7 mouse cellular contexts compared by ENCODE assay signal in the genomic region with DNA sequence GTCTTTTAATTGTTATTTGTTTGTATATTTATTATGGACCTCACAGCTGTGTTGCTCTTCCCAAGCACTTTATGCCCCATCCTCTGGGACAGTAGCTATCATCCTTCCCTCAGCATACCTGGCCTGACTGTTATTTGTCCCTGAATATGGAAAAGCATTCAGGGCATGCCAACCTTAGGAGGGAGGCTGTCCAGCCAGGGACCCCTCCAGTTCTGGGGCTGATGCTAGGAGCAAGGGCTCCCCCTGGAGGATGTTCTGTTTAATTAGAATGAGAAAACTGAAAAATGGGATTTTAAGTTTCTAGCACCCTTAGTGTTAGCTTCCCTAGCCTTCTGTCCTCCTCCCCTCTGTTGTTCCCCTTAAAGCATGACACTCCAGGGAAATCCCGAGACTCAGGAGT. TPM values are rescaled to one million over a fixed set of nuclear protein-coding genes. Genes with fewer than 3 reads are reported as not detected.
DNase-seq lines count a peak whose midpoint lies in the region; ATAC-seq and TF ChIP-seq lines count a peak whose summit lies in the region.

No protein-coding gene starts in this region.

- POLR2A ChIA-PET in Patski (lab: Charles Lee), result no interaction called here

- intact Hi-C loops in left cerebral cortex, postnatal 36 days (cut with DNase I), result loop anchor here (2.0 to 5.0 kb wide), 3 partner anchors 93 to 533 kb away; no protein-coding TSS in a partner anchor

- H3K27me3 ChIP-seq in Patski, result no peaks in the 10 kb centered on the region
- H3K27me3 ChIP-seq in kidney, adult 2 months (replicated peaks; ENCODE audit: control insufficient read depth, insufficient read depth, low read length), result no peaks in the 10 kb centered on the region

- H3K4me1 ChIP-seq in cortical plate, adult 2 months (ENCODE audit: control insufficient read depth, insufficient read depth, low read length), result no peaks in the 10 kb centered on the region
- no peaks in the 10 kb centered on the region for H3K4me1 ChIP-seq in kidney, adult 2 months (ENCODE audit: control insufficient read depth, insufficient read depth, low read length)

- H3K27ac ChIP-seq in cortical plate, adult 2 months (ENCODE audit: insufficient read depth, low read length), result no peak overlapping the region
- no peak overlapping the region for H3K27ac ChIP-seq in kidney, adult 2 months (ENCODE audit: insufficient read depth, low read depth, low read length)

- no peaks in the 10 kb centered on the region for H3K36me3 ChIP-seq in kidney, adult 2 months (ENCODE audit: control insufficient read depth, insufficient read depth, low read length)

- TF ChIP-seq CTCF in Patski (IDR thresholded peaks at IDR 0.05), result peak; percentile 81
- peak; percentile 48; the same call in 1 of the 2 replicates for TF ChIP-seq CTCF in cortical plate, adult 2 months (IDR thresholded peaks at IDR 0.05; ENCODE audit: extremely low read depth, insufficient read depth, low read length)
- peak; percentile 53 for TF ChIP-seq CTCF in kidney, adult 2 months (conservative IDR thresholded peaks at IDR 0.05; ENCODE audit: insufficient read depth, insufficient read length, low read depth, low read length)

- DNase-seq in left cerebral cortex, adult 18-20 months (ENCODE audit: low spot score in 2 of 2), result peak; percentile 6 to 28
- no peak for DNase-seq in left cerebral cortex, postnatal 36 days (ENCODE audit: low spot score in 2 of 2)
- no peak for DNase-seq in Patski (ENCODE audit: low read depth, low spot score)
- peak; percentile 10 for DNase-seq in kidney, adult 2 months
- peak; percentile 1 for DNase-seq in lung, postnatal 25 days (ENCODE audit: low spot score)

- no peak overlapping the region for H3K4me3 ChIP-seq in cortical plate, adult 2 months (ENCODE audit: insufficient read depth, low read length)
- no peak overlapping the region for H3K4me3 ChIP-seq in kidney, adult 2 months (ENCODE audit: insufficient read depth, low read depth, low read length)

- in situ Hi-C loops in Patski (cut with MboI; ENCODE audit: low pct_unique_long_range_greater_than_20kb), result no loop called here

- no peak for TF ChIP-seq POLR2A in cortical plate, adult 2 months (IDR thresholded peaks at IDR 0.05; ENCODE audit: extremely low read depth, insufficient read depth, low read length)
- no peak for TF ChIP-seq POLR2A in kidney, adult 2 months (IDR thresholded peaks at IDR 0.05; ENCODE audit: low read depth, low read length)

- no peak for ATAC-seq in Patski
- ATAC-seq in megakaryocyte, adult 5-6 weeks (ENCODE audit: poor library complexity, severe bottlenecking), result no peak

- 3% methylated on average over 1 of the region's 1 CpGs for WGBS in kidney, adult 2 months

- CTCF ChIA-PET in Patski (lab: Charles Lee), result interaction anchor here (1.2 to 1.8 kb wide), 4 partner anchors 11 to 531 kb away, joined by 3 to 7 read pairs (median 5); no protein-coding TSS in a partner anchor

RNA-seq across cellular contexts. Expression of a gene that starts 17.4 kb away (rescaled TPM):
- not detected for total RNA-seq in left cerebral cortex, adult 18-20 months (2021)
- under 1 TPM in 1 of 2 experiments, not detected in 1; 0.23 TPM for total RNA-seq in left cerebral cortex, postnatal 36 days (2021)
- 0.09 TPM for polyA plus RNA-seq in Patski (2021)
- 0.06 TPM in 2 replicates for polyA plus RNA-seq in cortical plate, adult 2 months (2012; rRNA removed)
- polyA plus RNA-seq in kidney, adult 2 months (2012; rRNA removed), result 0.29 and 0.39 TPM in 2 replicates
- not detected in 2 replicates for total RNA-seq in megakaryocyte, adult 5-6 weeks (2015)
- total RNA-seq in megakaryocyte, adult 5-6 weeks (2017), result 0.04 TPM in 1 of 2 replicates, not detected in the other

RNA-seq across cellular contexts. Expression of a gene that starts 55.3 kb away (rescaled TPM):
- total RNA-seq in left cerebral cortex, adult 18-20 months (2021), result 10 to 100 TPM; 11.5 to 12.1 TPM
- 10 to 100 TPM in 1 of 2 experiments, 1 to 10 TPM in 1; 8.6 to 11.6 TPM for total RNA-seq in left cerebral cortex, postnatal 36 days (2021)
- 10.1 TPM for polyA plus RNA-seq in Patski (2021)
- polyA plus RNA-seq in cortical plate, adult 2 months (2012; rRNA removed), result 12.1 and 12.8 TPM in 2 replicates
- polyA plus RNA-seq in kidney, adult 2 months (2012; rRNA removed), result 14.1 and 15.6 TPM in 2 replicates
- 8.7 and 14.4 TPM in 2 replicates for total RNA-seq in megakaryocyte, adult 5-6 weeks (2015)
- 8.4 and 8.7 TPM in 2 replicates for total RNA-seq in megakaryocyte, adult 5-6 weeks (2017)

Comparison
In these comparisons a context has a peak if more than half of its experiments do, and no peak if none do; other contexts are left out.
1. DNase-seq: peak in left cerebral cortex, adult 18-20 months (2 of 2), kidney, adult 2 months (single experiment) and lung, postnatal 25 days (single experiment); none in left cerebral cortex, postnatal 36 days (0 of 2) and Patski (single experiment).
2. Peak in every context shown above with its lines, with median percentiles within 50 percentile points of each other: CTCF ChIP-seq.